Mouse (Mus musculus): Measurements from ENCODE around the gene Ubald2.

DNA sequence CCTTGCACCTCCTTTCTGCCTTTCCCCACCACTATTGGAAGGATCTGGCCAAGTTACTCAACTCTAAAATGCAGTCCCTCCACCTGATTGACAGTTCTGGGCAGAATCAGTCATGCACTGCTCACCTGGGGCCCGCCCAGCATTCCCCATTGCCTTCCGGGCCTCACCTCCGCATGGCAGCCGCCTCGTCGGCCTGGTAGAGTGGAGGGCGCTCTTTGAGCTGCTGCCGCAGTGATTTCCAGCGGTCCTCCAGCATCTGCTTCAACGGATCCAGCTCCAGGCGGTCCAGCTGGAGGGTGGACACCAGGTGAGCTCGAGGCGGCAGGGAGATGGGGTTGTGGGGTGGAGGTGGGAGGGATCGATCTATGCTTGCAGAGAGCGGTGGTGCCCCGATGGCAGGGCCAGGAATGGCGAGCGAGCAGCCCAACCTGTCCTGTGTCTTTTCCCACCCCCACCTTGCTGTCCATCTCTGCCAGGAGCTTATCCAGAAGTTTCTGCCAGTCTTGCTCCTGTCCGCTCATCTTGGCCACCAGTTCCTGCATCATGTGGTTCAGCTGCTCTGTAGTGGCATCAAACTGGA, 12.5 kb downstream of the Ubald2 start:
- no peak for TF ChIP-seq CTCF (IDR thresholded peaks at IDR 0.05; ENCODE audit: borderline replicate concordance, insufficient read depth, low read depth, low read length)
- no peak for TF ChIP-seq POLR2A (IDR thresholded peaks at IDR 0.05; ENCODE audit: borderline replicate concordance, insufficient read depth, low read length)
